Mouse (Mus musculus): Measurements from ENCODE around the gene Clps. TPM values are rescaled to one million over a fixed set of nuclear protein-coding genes. Genes with fewer than 3 reads are reported as not detected.

Clps gene
- polyA plus RNA-seq, 1 experiment, result 4.1 TPM

DNA sequence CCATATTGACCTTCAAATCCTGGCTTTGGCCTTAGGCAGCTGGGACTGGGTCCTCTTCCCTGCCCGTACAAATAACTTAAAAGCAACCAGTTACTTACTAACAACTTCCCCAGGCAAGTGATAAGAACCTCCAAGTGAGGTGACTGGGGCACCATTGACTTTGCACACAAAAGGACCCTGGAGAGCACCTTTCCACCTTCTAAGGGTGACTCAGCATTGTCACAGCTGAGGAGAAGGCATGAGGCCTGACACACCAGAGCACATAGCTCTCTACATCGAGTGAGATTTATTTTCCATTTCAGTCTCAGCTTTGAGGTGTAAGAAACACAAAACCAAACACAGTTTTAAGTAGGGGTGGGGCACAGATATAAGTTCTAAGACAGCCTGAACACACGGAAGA is 30.0 kb upstream of the Clps start:
- Histone ChIP-seq H3K4me1 (ENCODE audit: control insufficient read depth, insufficient read depth, low read length) (no peaks in the 10 kb centered on the region; the same call in 1 of the 2 replicates), H3K27me3 (ENCODE audit: control insufficient read depth, insufficient read depth, low read length) (no peaks in the 10 kb centered on the region), H3K27ac (ENCODE audit: control insufficient read depth, insufficient read depth, low read depth, low read length) (no peak overlapping the region), H3K36me3 (ENCODE audit: control insufficient read depth, insufficient read depth, low read length) (peaks cover 6% of the 10 kb centered on the region), H3K4me3 (ENCODE audit: control insufficient read depth, low read depth, low read length) (no peak overlapping the region)
- TF ChIP-seq POLR2A (IDR thresholded peaks at IDR 0.05; ENCODE audit: control insufficient read depth, low read depth, low read length), result no peak
- TF ChIP-seq CTCF (IDR thresholded peaks at IDR 0.05; ENCODE audit: control insufficient read depth, insufficient read depth, insufficient replicate concordance, low read depth, low read length), result no peak

DNA sequence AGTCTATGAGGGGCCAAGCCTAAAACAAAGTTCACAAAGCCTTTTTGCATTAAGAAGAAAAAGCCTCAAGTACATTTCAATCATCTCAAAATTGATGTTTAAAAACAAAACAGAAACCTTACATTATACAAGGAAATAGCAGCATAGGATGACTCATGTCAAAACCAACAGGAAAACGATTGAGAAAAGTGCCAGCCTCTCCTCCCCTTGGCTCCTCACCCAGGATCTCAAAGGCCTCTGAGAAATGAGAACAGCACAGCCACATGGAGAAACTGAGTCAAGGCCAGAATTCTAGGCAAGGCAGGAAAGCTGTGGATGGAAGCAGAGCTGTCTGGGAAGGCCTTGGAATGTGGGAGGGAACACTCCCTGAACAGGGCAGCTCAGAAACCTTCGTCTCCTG is 28.0 kb upstream of the Clps start:
- H3K36me3 ChIP-seq (ENCODE audit: control insufficient read depth, insufficient read depth, low read length), result peaks cover 5% of the 10 kb centered on the region
- no peak overlapping the region for H3K27ac ChIP-seq (ENCODE audit: control insufficient read depth, insufficient read depth, low read depth, low read length)
- TF ChIP-seq CTCF (IDR thresholded peaks at IDR 0.05; ENCODE audit: control insufficient read depth, insufficient read depth, insufficient replicate concordance, low read depth, low read length) (no peak), POLR2A (IDR thresholded peaks at IDR 0.05; ENCODE audit: control insufficient read depth, low read depth, low read length) (no peak)

DNA sequence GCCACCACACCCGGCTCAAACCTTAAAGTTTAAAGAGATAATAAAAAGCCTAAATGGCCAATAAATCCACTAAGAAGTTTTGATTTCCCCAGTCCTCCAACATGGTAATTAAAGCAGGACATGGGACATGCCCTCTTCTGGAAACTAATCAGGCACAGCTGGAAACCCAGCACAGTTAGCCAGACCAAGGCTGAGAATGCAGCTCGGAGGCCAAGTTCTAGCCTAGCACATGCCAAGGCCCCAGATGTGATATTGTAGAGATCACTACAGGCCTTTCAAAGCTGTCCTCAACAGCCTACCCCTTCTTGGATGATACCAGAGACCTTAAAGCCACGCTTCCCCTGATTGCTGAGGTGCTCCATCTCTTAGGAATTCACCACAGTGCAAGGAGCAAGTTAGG is 25.9 kb upstream of the Clps start:
- Histone ChIP-seq H3K27ac (ENCODE audit: control insufficient read depth, insufficient read depth, low read depth, low read length) (no peak overlapping the region), H3K36me3 (ENCODE audit: control insufficient read depth, insufficient read depth, low read length) (peaks cover 3% of the 10 kb centered on the region), H3K4me1 (ENCODE audit: control insufficient read depth, insufficient read depth, low read length) (no peaks in the 10 kb centered on the region; the same call in 1 of the 2 replicates), H3K27me3 (ENCODE audit: control insufficient read depth, insufficient read depth, low read length) (no peaks in the 10 kb centered on the region), H3K4me3 (ENCODE audit: control insufficient read depth, low read depth, low read length) (no peak overlapping the region)
- TF ChIP-seq POLR2A (IDR thresholded peaks at IDR 0.05; ENCODE audit: control insufficient read depth, low read depth, low read length) (no peak), CTCF (IDR thresholded peaks at IDR 0.05; ENCODE audit: control insufficient read depth, insufficient read depth, insufficient replicate concordance, low read depth, low read length) (no peak)

More for the DNA sequence above, 28.0 kb upstream of the Clps start:
- no peak overlapping the region for H3K4me3 ChIP-seq (ENCODE audit: control insufficient read depth, low read depth, low read length)
- H3K27me3 ChIP-seq (ENCODE audit: control insufficient read depth, insufficient read depth, low read length), result no peaks in the 10 kb centered on the region
- H3K4me1 ChIP-seq (ENCODE audit: control insufficient read depth, insufficient read depth, low read length), result no peaks in the 10 kb centered on the region; the same call in 1 of the 2 replicates

DNA sequence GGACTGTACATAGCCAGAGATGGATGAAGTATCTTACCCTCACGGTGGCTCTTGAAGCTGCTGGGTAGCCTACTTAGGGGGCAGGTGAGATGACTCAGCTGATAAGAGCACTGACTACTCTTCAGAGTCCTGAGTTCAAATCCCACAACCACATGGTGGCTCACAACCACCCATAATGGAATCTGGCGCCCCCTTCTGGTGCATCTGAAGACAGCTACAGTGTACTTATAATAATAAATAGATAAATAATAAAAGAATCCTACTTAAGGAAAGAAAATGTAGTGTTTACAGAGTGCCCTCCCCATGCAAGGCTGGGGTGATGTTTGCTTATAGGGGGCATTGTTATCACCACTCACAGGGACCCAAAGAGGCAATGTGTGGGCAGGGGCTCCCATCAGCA is 20.5 kb upstream of the Clps start:
- peaks cover 4% of the 10 kb centered on the region for H3K4me1 ChIP-seq (ENCODE audit: control insufficient read depth, insufficient read depth, low read length)
- TF ChIP-seq CTCF (IDR thresholded peaks at IDR 0.05; ENCODE audit: control insufficient read depth, insufficient read depth, insufficient replicate concordance, low read depth, low read length) (no peak), POLR2A (IDR thresholded peaks at IDR 0.05; ENCODE audit: control insufficient read depth, low read depth, low read length) (no peak)
- no peak overlapping the region for H3K4me3 ChIP-seq (ENCODE audit: control insufficient read depth, low read depth, low read length)
- H3K27me3 ChIP-seq (ENCODE audit: control insufficient read depth, insufficient read depth, low read length), result no peaks in the 10 kb centered on the region
- no peaks in the 10 kb centered on the region for H3K36me3 ChIP-seq (ENCODE audit: control insufficient read depth, insufficient read depth, low read length)
- no peak overlapping the region for H3K27ac ChIP-seq (ENCODE audit: control insufficient read depth, insufficient read depth, low read depth, low read length)

GRCm38 (mm10) chr17:28580396-28580795 is 19.8 kb upstream of the Clps start:
- peaks cover 10% of the 10 kb centered on the region for H3K4me1 ChIP-seq (ENCODE audit: control insufficient read depth, insufficient read depth, low read length)
- H3K27me3 ChIP-seq (ENCODE audit: control insufficient read depth, insufficient read depth, low read length), result no peaks in the 10 kb centered on the region
- H3K27ac ChIP-seq (ENCODE audit: control insufficient read depth, insufficient read depth, low read depth, low read length), result no peak overlapping the region
- H3K36me3 ChIP-seq (ENCODE audit: control insufficient read depth, insufficient read depth, low read length), result no peaks in the 10 kb centered on the region
- no peak overlapping the region for H3K4me3 ChIP-seq (ENCODE audit: control insufficient read depth, low read depth, low read length)
- TF ChIP-seq CTCF (IDR thresholded peaks at IDR 0.05; ENCODE audit: control insufficient read depth, insufficient read depth, insufficient replicate concordance, low read depth, low read length) (no peak), POLR2A (IDR thresholded peaks at IDR 0.05; ENCODE audit: control insufficient read depth, low read depth, low read length) (no peak)

DNA sequence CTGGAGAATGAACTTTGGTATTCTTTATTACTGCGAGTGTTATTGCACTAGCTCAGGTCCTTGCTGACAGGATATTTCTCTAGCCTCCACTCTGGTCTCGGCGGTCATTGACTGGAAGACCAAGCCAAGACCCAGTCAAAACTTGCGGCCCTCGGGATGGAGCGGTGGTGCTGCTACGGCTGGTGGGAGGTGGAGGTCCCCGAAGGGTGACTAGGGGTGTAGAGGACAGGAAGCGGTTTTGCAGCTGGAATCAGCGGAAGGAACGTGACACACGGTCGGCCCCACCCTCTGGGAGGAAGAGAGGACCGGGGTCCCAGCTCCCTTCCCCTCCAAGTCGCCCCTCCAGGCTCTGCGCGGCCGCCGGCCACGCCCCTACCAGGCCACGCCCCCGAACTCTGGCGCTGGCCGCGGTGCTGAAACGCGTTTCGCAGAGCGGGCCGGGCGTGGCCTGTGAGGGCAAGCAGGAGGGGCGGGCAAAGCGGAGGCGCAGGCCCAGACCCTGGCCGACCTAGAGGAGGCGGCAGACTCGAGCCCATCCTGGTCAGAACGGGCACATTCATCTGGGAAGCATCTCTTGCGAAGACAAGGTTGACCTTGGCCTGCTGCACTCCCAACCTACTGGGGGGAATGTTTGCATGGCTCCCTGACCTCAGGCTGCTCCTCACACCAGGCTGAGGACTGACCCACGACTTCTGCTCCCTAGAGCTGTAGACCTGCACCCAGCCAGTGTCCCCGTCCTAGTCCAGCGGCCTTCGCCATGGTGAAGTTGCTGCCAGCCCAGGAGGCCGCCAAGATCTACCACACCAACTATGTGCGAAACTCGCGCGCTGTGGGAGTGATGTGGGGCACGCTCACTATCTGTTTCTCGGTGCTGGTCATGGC is 14.9 kb upstream of the Clps start, which contains the start of gene Lhfpl5:
Lhfpl5 (plus strand) TSS at position 398 of the 882 bp plus-strand sequence.
- no peaks in the 10 kb centered on the region for H3K36me3 ChIP-seq (ENCODE audit: control insufficient read depth, insufficient read depth, low read length)
- peaks cover 12% of the 10 kb centered on the region for H3K4me1 ChIP-seq (ENCODE audit: control insufficient read depth, insufficient read depth, low read length)
- H3K4me3 ChIP-seq (ENCODE audit: control insufficient read depth, low read depth, low read length), result peak within 1 kb of the TSS; percentile 47
- H3K27me3 ChIP-seq (ENCODE audit: control insufficient read depth, insufficient read depth, low read length), result no peaks in the 10 kb centered on the region
- no peak within 1 kb of the TSS for H3K27ac ChIP-seq (ENCODE audit: control insufficient read depth, insufficient read depth, low read depth, low read length)
- TF ChIP-seq POLR2A (IDR thresholded peaks at IDR 0.05; ENCODE audit: control insufficient read depth, low read depth, low read length), result no peak
- no peak for TF ChIP-seq CTCF (IDR thresholded peaks at IDR 0.05; ENCODE audit: control insufficient read depth, insufficient read depth, insufficient replicate concordance, low read depth, low read length)

GRCm38 (mm10) chr17:28572941-28573340 is 12.4 kb upstream of the Clps start:
- Histone ChIP-seq H3K4me3 (ENCODE audit: control insufficient read depth, low read depth, low read length) (no peak overlapping the region), H3K36me3 (ENCODE audit: control insufficient read depth, insufficient read depth, low read length) (no peaks in the 10 kb centered on the region), H3K27ac (ENCODE audit: control insufficient read depth, insufficient read depth, low read depth, low read length) (no peak overlapping the region), H3K27me3 (ENCODE audit: control insufficient read depth, insufficient read depth, low read length) (no peaks in the 10 kb centered on the region), H3K4me1 (ENCODE audit: control insufficient read depth, insufficient read depth, low read length) (peaks cover 11% of the 10 kb centered on the region)
- no peak for TF ChIP-seq POLR2A (IDR thresholded peaks at IDR 0.05; ENCODE audit: control insufficient read depth, low read depth, low read length)
- TF ChIP-seq CTCF (IDR thresholded peaks at IDR 0.05; ENCODE audit: control insufficient read depth, insufficient read depth, insufficient replicate concordance, low read depth, low read length), result no peak

Measured in testis, adult 2 months (tissue).